Mouse (Mus musculus) lung, postnatal 36 days (tissue): ENCODE results near the gene Ppp2r3d.

Source experiments
- DNase-seq: peaks from one replicate; pipeline ENCODE4 v3.0.0; 2022; ENCODE audit warnings: mixed read lengths

Ppp2r3d gene

DNA sequence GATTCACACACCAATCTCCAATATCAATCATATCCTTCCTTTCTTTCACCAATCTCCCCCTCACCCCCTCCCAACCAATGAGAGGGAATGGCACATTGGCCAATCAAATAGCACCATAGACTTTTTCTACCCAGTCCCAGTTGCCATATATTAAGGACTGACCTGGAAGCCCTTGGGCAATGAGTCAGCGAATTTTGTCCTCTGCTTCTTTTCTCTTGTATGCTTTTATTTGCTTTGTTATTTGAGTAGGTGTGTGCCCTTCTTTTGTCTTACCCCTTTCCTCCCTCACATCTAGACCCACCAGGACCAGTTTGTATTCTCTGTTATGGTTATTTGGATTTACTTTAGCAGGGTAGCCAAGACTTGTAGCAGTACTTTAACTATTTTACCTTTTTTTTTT, 68.1 kb downstream of the Ppp2r3d start:
- DNase-seq, result no peak
